Mouse (Mus musculus) forebrain, embryonic 11.5 days (tissue): ENCODE results near the gene Brip1. TPM values are rescaled to one million over a fixed set of nuclear protein-coding genes. Genes with fewer than 3 reads are reported as not detected.

Experiments used
- ATAC-seq: fragments of 200-750 bp; cut with Nextera tagmentation; replicated peaks from 2 replicates; pipeline ENCODE4 v1.8.0; 2017; ENCODE audit warnings: moderate TSS enrichment; ENCODE audit not compliant: low FRiP score
- DNase-seq: peaks from one replicate; pipeline ENCODE4 v3.0.0-alpha.2; 2017; ENCODE audit warnings: low spot score
- H3K27ac ChIP-seq: fragments of 300-500 bp; sonication (generic); 2 replicates; pipeline ENCODE4 v1.5.1; 2014; ENCODE audit warnings: low read depth, low read length
- H3K27me3 ChIP-seq: fragments of 300-500 bp; sonication (generic); 2 replicates; pipeline ENCODE4 v1.6.1; 2014; ENCODE audit warnings: mild to moderate bottlenecking, low read length, mixed read lengths; ENCODE audit not compliant: control insufficient read depth, insufficient read depth
- H3K36me3 ChIP-seq: fragments of 300-500 bp; sonication (generic); 2 replicates; pipeline ENCODE4 v1.6.1; 2014; ENCODE audit warnings: mild to moderate bottlenecking, low read length, moderate library complexity, mixed read lengths; ENCODE audit not compliant: control insufficient read depth, insufficient read depth
- H3K4me1 ChIP-seq: fragments of 300-500 bp; sonication (generic); replicated peaks from 2 replicates; pipeline ENCODE4 v1.6.1; 2014; ENCODE audit warnings: low read length, mixed read lengths; ENCODE audit not compliant: control insufficient read depth, insufficient read depth
- H3K4me2 ChIP-seq: fragments of 300-500 bp; sonication (generic); 2 replicates; pipeline ENCODE4 v1.6.1; 2014; ENCODE audit warnings: low read depth, mild to moderate bottlenecking, low read length, moderate library complexity, mixed read lengths; ENCODE audit not compliant: severe bottlenecking
- H3K4me3 ChIP-seq: fragments of 300-500 bp; sonication (generic); 2 replicates; pipeline ENCODE4 v1.5.1; 2014; ENCODE audit warnings: low read depth, low read length
- H3K9ac ChIP-seq: fragments of 300-500 bp; sonication (generic); 2 replicates; pipeline ENCODE4 v1.6.1; 2014; ENCODE audit warnings: low read length
- H3K9me3 ChIP-seq: fragments of 300-500 bp; sonication (generic); 2 replicates; pipeline ENCODE4 v1.6.1; 2016; ENCODE audit warnings: low read length, mixed read lengths; ENCODE audit not compliant: control insufficient read depth
- WGBS: fragments of 180-500 bp; shearing (Covaris S2); extraction: QIAGEN DNeasy Blood & Tissue Kit; methylation state at CpG from one replicate; pipeline ENCODE4 v1.1.7; 2014; 5-methylcytosine and 5-hydroxymethylcytosine counted together
- polyA plus RNA-seq: library from polyadenylated mRNA; unstranded; fragments of >200 nt; fragmentation: Nextera tagmentation; extraction: Ambion mirVana; gene quantifications from 2 replicates; pipeline ENCODE4 v1.2.1, GENCODE M21; 2014

The Brip1 gene
- polyA plus RNA-seq, result 10.5 and 12.7 TPM in 2 replicates

DNA sequence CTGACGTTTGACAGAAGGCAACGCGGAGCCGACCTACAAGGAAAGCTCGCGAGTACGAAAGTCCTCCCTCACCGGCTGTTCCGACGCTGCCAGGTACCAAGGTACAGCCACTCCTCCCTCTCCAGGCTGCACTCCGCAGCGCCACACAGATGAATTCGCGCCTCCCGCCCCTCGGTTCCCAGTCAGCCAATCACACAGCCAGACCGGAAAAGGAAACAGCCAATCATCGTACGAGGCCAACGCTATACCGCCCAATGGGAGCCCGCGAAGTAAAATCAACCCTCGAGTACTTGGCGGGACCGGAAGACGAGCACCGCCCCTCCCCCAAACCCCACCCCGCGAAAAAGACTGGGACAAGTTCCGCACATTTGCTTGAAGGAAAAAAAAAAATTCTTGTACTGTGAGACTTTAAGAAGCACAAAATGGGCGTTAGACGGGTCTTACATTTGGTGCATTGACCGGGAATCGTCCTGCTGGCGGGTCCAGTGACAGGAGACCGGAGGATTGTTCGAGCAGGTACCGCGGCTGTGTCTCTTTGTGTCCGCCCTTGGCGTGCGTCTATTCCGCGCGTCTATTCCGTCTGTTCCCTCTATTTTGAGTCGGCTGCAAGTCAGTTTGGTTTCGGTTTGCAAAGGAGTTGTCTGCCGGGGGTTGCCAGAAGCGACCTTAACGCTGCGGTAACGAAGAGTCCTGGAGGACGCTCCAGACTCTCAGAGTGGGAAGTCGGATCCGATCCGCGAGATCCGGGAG is at the start of gene Brip1:
Gene Brip1, minus strand, starts transcription at position 157 of the 750 bp plus-strand sequence.
- Histone ChIP-seq H3K36me3 (peaks cover 33% of the 10 kb centered on the region), H3K4me2 (peak within 1 kb of the TSS; percentile 71), H3K4me3 (peak within 1 kb of the TSS; percentile 73), H3K9ac (peak within 1 kb of the TSS; percentile 79), H3K27ac (peak within 1 kb of the TSS; percentile 71), H3K9me3 (peaks cover 11% of the 10 kb centered on the region), H3K27me3 (no peaks in the 10 kb centered on the region), H3K4me1 (peaks cover 1% of the 10 kb centered on the region; the same call in 1 of the 2 replicates)
- peak; percentile 98 for DNase-seq
- under 1% methylated on average over 59 of the region's 60 CpGs for WGBS
- ATAC-seq, result peak; percentile 99

- Histone ChIP-seq H3K9ac (no peak overlapping the region), H3K36me3 (peaks cover 3% of the 10 kb centered on the region; the same call in 1 of the 2 replicates), H3K9me3 (no peaks in the 10 kb centered on the region), H3K4me3 (no peak overlapping the region), H3K4me1 (no peaks in the 10 kb centered on the region), H3K4me2 (no peak overlapping the region), H3K27me3 (no peaks in the 10 kb centered on the region), H3K27ac (no peak overlapping the region)
- no peak for DNase-seq
- no peak for ATAC-seq
- WGBS, result 94% methylated on average over 4 of the region's 4 CpGs
These were observed 31.5 kb upstream of the Brip1 start for GRCm38 (mm10) chr11:86232446-86232845.

DNA sequence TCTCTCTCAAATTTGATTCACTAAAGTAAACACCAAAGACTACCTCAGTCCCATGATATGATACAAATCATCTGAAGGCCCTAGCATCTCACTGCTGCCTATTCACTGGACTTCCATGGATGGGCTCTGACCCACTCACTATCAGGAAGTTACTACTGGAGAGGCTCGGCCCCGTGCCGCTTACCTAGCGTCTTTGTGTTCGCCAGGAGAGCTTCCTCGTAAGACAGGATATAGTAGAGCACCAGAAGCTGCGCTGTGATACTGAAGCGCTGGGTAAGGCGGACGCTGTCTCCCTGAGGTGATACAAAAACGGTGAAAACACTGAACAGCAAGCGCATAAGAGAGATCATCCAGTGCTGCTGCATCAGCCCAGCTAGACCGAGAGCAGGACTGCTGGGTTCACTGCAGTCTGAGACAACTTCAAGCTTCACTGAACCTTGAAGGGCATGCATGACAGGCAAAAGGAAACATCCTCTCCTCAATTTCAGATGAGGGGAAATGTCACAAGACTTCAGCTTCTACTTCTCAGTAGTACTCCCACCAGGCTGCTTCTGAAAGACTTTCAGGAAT is 30.9 kb upstream of the Brip1 start:
- ATAC-seq (no peak), DNase-seq (no peak)
- no peak overlapping the region for H3K4me2 ChIP-seq
- H3K27me3 ChIP-seq, result no peaks in the 10 kb centered on the region
- peaks cover 3% of the 10 kb centered on the region; the same call in 1 of the 2 replicates for H3K36me3 ChIP-seq
- no peaks in the 10 kb centered on the region for H3K9me3 ChIP-seq
- WGBS, result 97% methylated on average over 13 of the region's 13 CpGs
- H3K9ac ChIP-seq, result no peak overlapping the region
- no peak overlapping the region for H3K27ac ChIP-seq
- H3K4me1 ChIP-seq, result no peaks in the 10 kb centered on the region
- H3K4me3 ChIP-seq, result no peak overlapping the region

- Histone ChIP-seq H3K27ac (no peak overlapping the region), H3K4me2 (no peak overlapping the region), H3K9ac (no peak overlapping the region), H3K9me3 (no peaks in the 10 kb centered on the region), H3K4me1 (no peaks in the 10 kb centered on the region), H3K4me3 (no peak overlapping the region), H3K27me3 (no peaks in the 10 kb centered on the region), H3K36me3 (peaks cover 8% of the 10 kb centered on the region; the same call in 1 of the 2 replicates)
- DNase-seq, result no peak
- ATAC-seq, result no peak
- WGBS, result 87% methylated on average over 8 of the region's 8 CpGs
These were observed 25.7 kb upstream of the Brip1 start for GRCm38 (mm10) chr11:86226646-86227180.

DNA sequence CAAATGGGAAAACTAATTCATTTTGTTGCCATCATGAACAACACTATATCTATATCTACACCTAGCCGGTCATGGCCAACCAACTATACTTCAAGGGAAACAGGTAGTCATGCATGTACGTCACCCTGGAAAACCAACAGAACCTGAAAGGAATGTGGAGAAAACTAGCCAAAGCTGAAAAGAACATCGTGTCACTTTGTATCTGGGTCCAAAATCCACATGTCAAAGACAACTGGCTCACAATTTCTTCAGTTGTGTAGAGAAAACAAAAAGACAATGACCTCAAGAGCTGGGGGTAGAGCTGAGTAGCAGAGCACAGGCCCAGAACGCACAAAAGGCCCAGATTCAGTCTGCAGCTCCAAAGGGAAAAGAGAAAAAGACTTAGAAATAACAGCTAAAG is 24.8 kb upstream of the Brip1 start:
- no peak overlapping the region for H3K27ac ChIP-seq
- H3K9ac ChIP-seq, result no peak overlapping the region
- H3K4me3 ChIP-seq, result no peak overlapping the region
- H3K36me3 ChIP-seq, result peaks cover 5% of the 10 kb centered on the region; the same call in 1 of the 2 replicates
- DNase-seq, result no peak
- no peak overlapping the region for H3K4me2 ChIP-seq
- H3K9me3 ChIP-seq, result no peaks in the 10 kb centered on the region
- H3K4me1 ChIP-seq, result no peaks in the 10 kb centered on the region
- WGBS, result 85% methylated on average over 4 of the region's 4 CpGs
- no peak for ATAC-seq
- H3K27me3 ChIP-seq, result no peaks in the 10 kb centered on the region

GRCm38 (mm10) chr11:86211803-86212202 is 10.8 kb upstream of the Brip1 start:
- Histone ChIP-seq H3K27ac (no peak overlapping the region), H3K4me3 (no peak overlapping the region), H3K4me2 (no peak overlapping the region), H3K27me3 (no peaks in the 10 kb centered on the region), H3K4me1 (no peaks in the 10 kb centered on the region), H3K36me3 (peaks cover 22% of the 10 kb centered on the region), H3K9ac (no peak overlapping the region), H3K9me3 (no peaks in the 10 kb centered on the region)
- WGBS, result 69% methylated on average over 1 of the region's 1 CpGs
- DNase-seq (no peak), ATAC-seq (no peak)

- DNase-seq (no peak), ATAC-seq (no peak)
- Histone ChIP-seq H3K4me3 (no peak overlapping the region), H3K27me3 (no peaks in the 10 kb centered on the region), H3K36me3 (peaks cover 46% of the 10 kb centered on the region), H3K4me2 (no peak overlapping the region), H3K9me3 (peaks cover 2% of the 10 kb centered on the region), H3K9ac (no peak overlapping the region), H3K4me1 (no peaks in the 10 kb centered on the region), H3K27ac (no peak overlapping the region)
- 95% methylated on average over 2 of the region's 2 CpGs for WGBS
These were observed 8.1 kb upstream of the Brip1 start for GRCm38 (mm10) chr11:86209123-86209522.

DNA sequence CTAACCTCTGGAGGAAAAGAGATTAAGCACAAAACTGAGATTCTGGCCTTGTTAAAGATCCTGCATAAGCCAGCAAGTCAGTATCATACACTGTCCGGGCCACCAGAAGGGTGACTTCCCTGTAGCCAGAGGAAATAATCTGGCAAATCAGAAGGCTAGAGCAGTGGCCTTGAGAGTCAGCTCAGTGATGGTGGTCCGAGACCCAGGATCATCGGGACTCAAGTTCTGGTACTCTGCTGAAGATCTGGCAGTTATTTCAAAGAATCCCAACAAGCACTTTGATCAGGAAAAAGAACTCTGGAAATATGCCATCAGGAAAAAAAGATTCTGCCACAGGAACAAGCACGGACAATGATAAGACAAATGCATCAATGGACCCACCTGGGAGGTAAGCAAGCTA is 4.9 kb upstream of the Brip1 start:
- ATAC-seq (no peak), DNase-seq (no peak)
- H3K27ac ChIP-seq, result no peak overlapping the region
- no peak overlapping the region for H3K9ac ChIP-seq
- H3K4me1 ChIP-seq, result no peaks in the 10 kb centered on the region; the same call in 1 of the 2 replicates
- 96% methylated on average over 4 of the region's 4 CpGs for WGBS
- H3K9me3 ChIP-seq, result peaks cover 11% of the 10 kb centered on the region
- peaks cover 61% of the 10 kb centered on the region for H3K36me3 ChIP-seq
- H3K4me2 ChIP-seq, result no peak overlapping the region
- no peaks in the 10 kb centered on the region for H3K27me3 ChIP-seq
- H3K4me3 ChIP-seq, result no peak overlapping the region
